Mouse (Mus musculus): ENCODE results near the gene Hs3st3a1.

DNA sequence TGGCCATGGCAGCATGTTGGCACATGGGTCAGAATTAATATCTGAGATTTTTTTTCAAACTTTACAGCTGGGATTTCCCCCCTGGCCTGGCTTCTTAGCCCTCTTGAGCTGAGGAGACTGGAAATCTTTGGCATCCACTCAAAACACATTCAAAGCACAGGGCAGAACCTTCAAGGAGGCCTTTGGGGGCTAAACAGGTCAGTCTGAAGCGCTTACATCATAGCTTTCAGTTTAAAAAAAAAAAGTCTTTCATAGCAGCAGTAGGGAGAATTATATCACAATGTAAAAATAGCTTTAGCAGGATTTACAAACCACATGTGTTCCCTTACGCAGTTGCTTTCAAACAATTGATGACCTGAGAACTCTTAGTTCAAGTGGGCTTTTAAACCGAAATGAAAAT is 46.3 kb downstream of the Hs3st3a1 start:
- TF ChIP-seq CTCF (IDR thresholded peaks at IDR 0.05) (no peak), POLR2A (IDR thresholded peaks at IDR 0.05; ENCODE audit: insufficient read depth, low read depth, low read length) (no peak)
